Mouse (Mus musculus) embryonic facial prominence, embryonic 15.5 days (tissue): ENCODE measurements around the gene Mlf2. TPM values are rescaled to one million over a fixed set of nuclear protein-coding genes. Genes with fewer than 3 reads are reported as not detected.
A peak's percentile ranks its signal among the peaks of the same experiment; 100 is the strongest.
"Not testable (repeated sequence)": the region's sequence is repeated elsewhere in the genome, so short reads cannot be mapped to it uniquely, and the experiment has no call there.

Experiments
- ATAC-seq: fragments of 200-750 bp; cut with Nextera tagmentation; 2 replicates; pipeline ENCODE4 v1.8.0; 2017; ENCODE audit warnings: low read depth, moderate TSS enrichment; ENCODE audit not compliant: insufficient number of reproducible peaks, low FRiP score, low TSS enrichment
- H3K27ac ChIP-seq: fragments of 300-500 bp; sonication (generic); replicated peaks from 2 replicates; pipeline ENCODE4 v1.5.1; 2015; ENCODE audit warnings: mild to moderate bottlenecking, inconsistent platforms
- H3K27me3 ChIP-seq: fragments of 300-500 bp; sonication (generic); 2 replicates; pipeline ENCODE4 v1.6.1; 2015; ENCODE audit warnings: inconsistent platforms
- H3K36me3 ChIP-seq: fragments of 300-500 bp; sonication (generic); 2 replicates; pipeline ENCODE4 v1.6.1; 2015; ENCODE audit warnings: mild to moderate bottlenecking, inconsistent platforms
- H3K4me1 ChIP-seq: fragments of 300-500 bp; sonication (generic); 2 replicates; pipeline ENCODE4 v1.6.1; 2015; ENCODE audit warnings: inconsistent platforms
- H3K4me2 ChIP-seq: fragments of 300-500 bp; sonication (generic); replicated peaks from 2 replicates; pipeline ENCODE4 v1.6.1; 2015; ENCODE audit warnings: mild to moderate bottlenecking, inconsistent platforms
- H3K4me3 ChIP-seq: fragments of 300-500 bp; sonication (generic); replicated peaks from 2 replicates; pipeline ENCODE4 v1.5.1; 2015; ENCODE audit warnings: mild to moderate bottlenecking, inconsistent platforms
- H3K9ac ChIP-seq: fragments of 300-500 bp; sonication (generic); 2 replicates; pipeline ENCODE4 v1.6.1; 2015; ENCODE audit warnings: inconsistent platforms
- H3K9me3 ChIP-seq: fragments of 300-500 bp; sonication (generic); replicated peaks from 2 replicates; pipeline ENCODE4 v1.6.1; 2016; ENCODE audit warnings: inconsistent platforms
- WGBS: fragments of 180-500 bp; shearing (Covaris S2); methylation state at CpG from one replicate; pipeline ENCODE4 v1.1.7; 2015; 5-methylcytosine and 5-hydroxymethylcytosine counted together
- polyA plus RNA-seq: library from polyadenylated mRNA; unstranded; fragments of >200 nt; fragmentation: Nextera tagmentation; extraction: Ambion mirVana; gene quantifications from 2 replicates; pipeline ENCODE4 v1.2.1, GENCODE M21; 2015

Gene Mlf2
- polyA plus RNA-seq, result 373 and 388 TPM in 2 replicates

- WGBS, result under 1% methylated on average over 62 of the region's 64 CpGs
- Histone ChIP-seq H3K9me3 (no peaks in the 10 kb centered on the region), H3K36me3 (peaks cover 24% of the 10 kb centered on the region), H3K27ac (peak within 1 kb of the TSS; percentile 96), H3K9ac (peak within 1 kb of the TSS; percentile 91), H3K4me3 (peak within 1 kb of the TSS; percentile 89), H3K4me2 (peak within 1 kb of the TSS; percentile 76), H3K4me1 (peaks cover 40% of the 10 kb centered on the region), H3K27me3 (no peaks in the 10 kb centered on the region)
- ATAC-seq, result peak; percentile 94
Observed at GRCm38 (mm10) chr6:124930754-124931524, at the start of gene Mlf2. Gene Mlf2, plus strand, starts transcription at chr6:124931386.

- no peak overlapping the region for H3K9ac ChIP-seq
- no peaks in the 10 kb centered on the region for H3K4me1 ChIP-seq
- no peak overlapping the region for H3K4me2 ChIP-seq
- no peaks in the 10 kb centered on the region for H3K9me3 ChIP-seq
- no peaks in the 10 kb centered on the region for H3K27me3 ChIP-seq
- no peak overlapping the region for H3K4me3 ChIP-seq
- 84% methylated on average over 9 of the region's 9 CpGs for WGBS
- H3K27ac ChIP-seq, result no peak overlapping the region
- no peaks in the 10 kb centered on the region for H3K36me3 ChIP-seq
- no peak for ATAC-seq
Observed at GRCm38 (mm10) chr6:124881821-124882220, 49.4 kb upstream of the Mlf2 start.

DNA sequence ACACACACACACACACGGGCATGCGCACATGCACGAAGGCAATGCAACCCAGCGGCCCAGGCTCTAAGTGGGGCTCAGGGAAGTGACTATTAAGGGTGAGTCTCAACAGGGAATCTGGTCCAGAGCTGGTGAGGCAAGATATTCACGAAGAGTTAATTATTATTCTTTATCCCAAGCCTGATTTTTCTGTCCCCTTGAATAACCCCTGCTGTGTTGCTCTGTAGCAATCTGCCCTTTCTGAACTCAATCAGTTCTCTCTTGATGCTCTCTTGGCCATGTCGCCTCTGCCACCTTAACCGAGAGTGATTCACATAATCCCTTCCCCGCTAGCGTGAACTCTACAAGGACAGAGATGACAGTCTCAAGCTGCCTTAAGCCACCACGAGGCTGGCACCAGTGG is 47.8 kb upstream of the Mlf2 start:
- Histone ChIP-seq H3K4me1 (no peaks in the 10 kb centered on the region), H3K36me3 (no peaks in the 10 kb centered on the region), H3K27ac (no peak overlapping the region), H3K9ac (no peak overlapping the region), H3K4me2 (no peak overlapping the region), H3K27me3 (no peaks in the 10 kb centered on the region), H3K9me3 (no peaks in the 10 kb centered on the region), H3K4me3 (no peak overlapping the region)
- no peak for ATAC-seq
- 75% methylated on average over 10 of the region's 10 CpGs for WGBS

- H3K4me3 ChIP-seq, result no peak overlapping the region
- H3K9ac ChIP-seq, result no peak overlapping the region
- no peak overlapping the region for H3K27ac ChIP-seq
- no peaks in the 10 kb centered on the region for H3K4me1 ChIP-seq
- no peak for ATAC-seq
- no peak overlapping the region for H3K4me2 ChIP-seq
- H3K27me3 ChIP-seq, result no peaks in the 10 kb centered on the region
- no peaks in the 10 kb centered on the region for H3K36me3 ChIP-seq
- 69% methylated on average over 10 of the region's 10 CpGs for WGBS
- no peaks in the 10 kb centered on the region for H3K9me3 ChIP-seq
Observed at GRCm38 (mm10) chr6:124884714-124885500, 46.3 kb upstream of the Mlf2 start.

DNA sequence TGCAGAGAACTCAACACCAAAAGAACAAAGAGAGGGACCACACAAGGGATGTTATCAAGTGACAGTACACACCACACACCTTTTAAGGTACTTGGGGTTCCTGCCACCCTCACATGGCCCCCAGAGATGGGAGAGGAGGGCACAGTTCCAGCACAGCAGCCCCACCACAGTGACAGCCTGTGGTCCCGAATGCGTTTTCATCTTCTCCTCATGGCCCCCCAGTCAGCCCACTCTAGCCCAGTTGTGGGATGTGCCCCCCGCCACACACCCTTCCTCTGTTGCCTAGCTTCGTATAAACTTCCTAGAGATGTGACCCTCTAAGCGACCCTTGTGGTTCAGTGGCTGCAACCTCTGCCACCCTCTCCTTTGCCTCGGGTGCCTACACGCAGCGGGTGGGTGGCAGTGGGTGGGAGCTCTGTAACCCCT is 45.2 kb upstream of the Mlf2 start:
- no peak for ATAC-seq
- Histone ChIP-seq H3K36me3 (no peaks in the 10 kb centered on the region), H3K27ac (no peak overlapping the region), H3K9ac (no peak overlapping the region), H3K27me3 (no peaks in the 10 kb centered on the region), H3K4me1 (no peaks in the 10 kb centered on the region), H3K9me3 (no peaks in the 10 kb centered on the region), H3K4me3 (no peak overlapping the region), H3K4me2 (no peak overlapping the region)
- WGBS, result 81% methylated on average over 8 of the region's 8 CpGs

DNA sequence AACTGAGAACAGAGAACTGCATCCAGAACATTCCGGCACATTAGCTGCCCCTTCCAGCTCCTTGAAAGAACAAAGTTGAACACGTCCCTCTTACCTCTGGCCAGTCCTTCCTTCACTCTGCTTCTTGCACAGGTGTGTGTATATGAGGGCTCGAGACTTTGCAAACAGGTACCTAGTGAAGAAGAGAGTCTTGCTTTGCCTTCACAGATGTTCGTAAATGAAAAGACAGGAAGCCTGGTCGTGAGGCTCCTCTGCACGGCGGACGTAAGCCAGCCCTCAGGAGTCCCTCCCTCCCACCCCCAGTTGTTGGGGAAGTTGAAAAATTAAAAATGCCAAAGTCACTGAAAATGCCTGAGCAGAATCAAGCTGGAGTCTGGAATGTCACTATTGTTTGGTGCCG is 43.2 kb upstream of the Mlf2 start, which contains the start of gene Cd4:
Gene Cd4 (minus strand): TSS at position 236 of the 400 bp plus-strand sequence.
- no peak for ATAC-seq
- Histone ChIP-seq H3K27me3 (no peaks in the 10 kb centered on the region), H3K9ac (no peak within 1 kb of the TSS), H3K4me2 (no peak within 1 kb of the TSS), H3K36me3 (no peaks in the 10 kb centered on the region), H3K4me3 (no peak within 1 kb of the TSS), H3K27ac (no peak within 1 kb of the TSS), H3K4me1 (no peaks in the 10 kb centered on the region), H3K9me3 (no peaks in the 10 kb centered on the region)
- 81% methylated on average over 9 of the region's 9 CpGs for WGBS

GRCm38 (mm10) chr6:124888555-124889125 is 42.5 kb upstream of the Mlf2 start:
- Histone ChIP-seq H3K9ac (no peak overlapping the region), H3K27me3 (no peaks in the 10 kb centered on the region), H3K9me3 (no peaks in the 10 kb centered on the region), H3K4me2 (no peak overlapping the region), H3K36me3 (no peaks in the 10 kb centered on the region), H3K4me3 (no peak overlapping the region), H3K4me1 (no peaks in the 10 kb centered on the region), H3K27ac (no peak overlapping the region)
- WGBS, result 82% methylated on average over 6 of the region's 6 CpGs
- ATAC-seq, result no peak

DNA sequence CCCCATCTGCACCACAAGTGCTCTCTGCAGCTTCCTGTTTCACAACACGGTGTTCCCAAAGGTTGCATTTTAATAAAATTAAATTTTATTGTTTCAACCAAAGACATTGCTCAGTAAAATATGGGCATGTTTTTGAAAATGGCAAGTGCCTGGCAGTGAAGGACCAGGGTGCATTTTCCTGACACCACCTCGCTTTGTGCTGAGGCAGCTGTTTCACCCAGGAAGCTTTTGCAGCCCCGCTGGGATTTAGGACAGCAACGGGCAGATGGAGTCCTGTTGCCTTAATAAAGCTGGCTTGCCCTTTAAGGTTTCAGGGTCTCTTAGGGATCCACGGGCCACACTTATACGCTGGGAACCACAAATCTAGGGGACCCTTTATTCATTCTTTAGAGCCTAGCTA is 40.2 kb upstream of the Mlf2 start:
- H3K4me2 ChIP-seq, result no peak overlapping the region
- no peak overlapping the region for H3K9ac ChIP-seq
- no peaks in the 10 kb centered on the region for H3K9me3 ChIP-seq
- no peaks in the 10 kb centered on the region for H3K36me3 ChIP-seq
- no peak overlapping the region for H3K4me3 ChIP-seq
- no peak for ATAC-seq
- WGBS, result 60% methylated on average over 6 of the region's 6 CpGs
- H3K4me1 ChIP-seq, result no peaks in the 10 kb centered on the region
- no peak overlapping the region for H3K27ac ChIP-seq
- H3K27me3 ChIP-seq, result no peaks in the 10 kb centered on the region

- WGBS, result 87% methylated on average over 2 of the region's 2 CpGs
Observed at GRCm38 (mm10) chr6:124894113-124894512, 37.1 kb upstream of the Mlf2 start.

GRCm38 (mm10) chr6:124898359-124898758 is 32.8 kb upstream of the Mlf2 start:
- Histone ChIP-seq H3K9me3 (no peaks in the 10 kb centered on the region), H3K9ac (no peak overlapping the region), H3K4me1 (no peaks in the 10 kb centered on the region), H3K4me2 (no peak overlapping the region), H3K27me3 (no peaks in the 10 kb centered on the region), H3K36me3 (no peaks in the 10 kb centered on the region), H3K4me3 (no peak overlapping the region), H3K27ac (no peak overlapping the region)
- WGBS, result 36% methylated on average over 3 of the region's 3 CpGs
- no peak for ATAC-seq

More at GRCm38 (mm10) chr6:124894113-124894512, 37.1 kb upstream of the Mlf2 start:
- H3K4me3 ChIP-seq, H3K27ac ChIP-seq, H3K4me1 ChIP-seq, H3K36me3 ChIP-seq, H3K4me2 ChIP-seq, ATAC-seq, H3K9me3 ChIP-seq, H3K27me3 ChIP-seq, H3K9ac ChIP-seq: not testable (repeated sequence)

GRCm38 (mm10) chr6:124900056-124900800 is 31.0 kb upstream of the Mlf2 start:
- H3K27me3 ChIP-seq, result no peaks in the 10 kb centered on the region
- WGBS, result 56% methylated on average over 8 of the region's 8 CpGs
- H3K4me2 ChIP-seq, result no peak overlapping the region
- H3K4me3 ChIP-seq, result no peak overlapping the region
- H3K27ac ChIP-seq, result no peak overlapping the region
- peaks cover 14% of the 10 kb centered on the region for H3K4me1 ChIP-seq
- no peak for ATAC-seq
- H3K9me3 ChIP-seq, result no peaks in the 10 kb centered on the region
- no peaks in the 10 kb centered on the region for H3K36me3 ChIP-seq
- H3K9ac ChIP-seq, result no peak overlapping the region
